Comparison of ENCODE assay signal across 35 mouse cellular contexts in genomic region chr10:29200609-29201008, GRCm38 (mm10). TPM values are rescaled to one million over a fixed set of nuclear protein-coding genes. Genes with fewer than 3 reads are reported as not detected.
DNase-seq lines count a peak whose midpoint lies in the region; ATAC-seq lines count a peak whose summit lies in the region.
"Had no signal": no experiment of that assay in that cellular context is flagged by ENCODE, and none has a peak within 500 bp of the region (broad histone marks: within the 10 kb centered on the region; RNA-seq: fewer than 3 reads in every experiment).

No protein-coding gene starts in this region.

- H3K27ac ChIP-seq in forebrain, embryonic 15.5 days (replicated peaks): no peak overlapping the region
- H3K27ac ChIP-seq in forebrain, embryonic 14.5 days (ENCODE audit: low read depth, low read length): no peak overlapping the region
- no peak overlapping the region for H3K27ac ChIP-seq in hindbrain, embryonic 15.5 days (replicated peaks)
- no peak overlapping the region for H3K27ac ChIP-seq in hindbrain, embryonic 12.5 days
- H3K27ac ChIP-seq in neural tube, embryonic 13.5 days (replicated peaks): no peak overlapping the region
- H3K27ac ChIP-seq in neural tube, embryonic 15.5 days (replicated peaks): no peak overlapping the region
- H3K27ac ChIP-seq: forebrain, embryonic 12.5 days; heart, embryonic 13.5 days; liver, embryonic 12.5 days had no signal

- H3K4me2 ChIP-seq in forebrain, embryonic 15.5 days (replicated peaks): no peak overlapping the region
- no peak overlapping the region for H3K4me2 ChIP-seq in forebrain, embryonic 14.5 days (ENCODE audit: low read length)
- H3K4me2 ChIP-seq in hindbrain, embryonic 15.5 days: no peak overlapping the region
- H3K4me2 ChIP-seq in hindbrain, embryonic 12.5 days (replicated peaks): no peak overlapping the region
- no peak overlapping the region for H3K4me2 ChIP-seq in neural tube, embryonic 13.5 days
- H3K4me2 ChIP-seq in neural tube, embryonic 15.5 days: no peak overlapping the region
- H3K4me2 ChIP-seq: forebrain, embryonic 12.5 days; heart, embryonic 13.5 days; liver, embryonic 12.5 days had no signal

- H3K9me3 ChIP-seq in forebrain, embryonic 15.5 days: no peaks in the 10 kb centered on the region
- peaks cover 4% of the 10 kb centered on the region; the same call in 1 of the 2 replicates for H3K9me3 ChIP-seq in forebrain, embryonic 14.5 days (replicated peaks; ENCODE audit: control insufficient read depth, low read length)
- no peaks in the 10 kb centered on the region for H3K9me3 ChIP-seq in hindbrain, embryonic 15.5 days
- H3K9me3 ChIP-seq in hindbrain, embryonic 12.5 days (replicated peaks): no peaks in the 10 kb centered on the region; the same call in 1 of the 2 replicates
- no peaks in the 10 kb centered on the region; the same call in 1 of the 2 replicates for H3K9me3 ChIP-seq in neural tube, embryonic 13.5 days
- no peaks in the 10 kb centered on the region for H3K9me3 ChIP-seq in neural tube, embryonic 15.5 days (replicated peaks)
- H3K9me3 ChIP-seq: heart, embryonic 13.5 days had no signal

- H3K4me1 ChIP-seq in forebrain, embryonic 15.5 days: no peaks in the 10 kb centered on the region
- no peaks in the 10 kb centered on the region for H3K4me1 ChIP-seq in forebrain, embryonic 14.5 days (ENCODE audit: control insufficient read depth, insufficient read depth, low read length)
- no peaks in the 10 kb centered on the region for H3K4me1 ChIP-seq in hindbrain, embryonic 15.5 days (replicated peaks)
- no peaks in the 10 kb centered on the region for H3K4me1 ChIP-seq in hindbrain, embryonic 12.5 days
- H3K4me1 ChIP-seq in neural tube, embryonic 13.5 days (replicated peaks): no peaks in the 10 kb centered on the region
- H3K4me1 ChIP-seq in neural tube, embryonic 15.5 days: no peaks in the 10 kb centered on the region
- H3K4me1 ChIP-seq: forebrain, embryonic 12.5 days; heart, embryonic 13.5 days; liver, embryonic 12.5 days had no signal

- DNase-seq in forebrain, embryonic 14.5 days (ENCODE audit: low spot score): no peak
- DNase-seq in adrenal gland, adult 18-20 months (ENCODE audit: low spot score in 2 of 2): no peak
- DNase-seq: adrenal gland, adult 8-10 months; cerebellum, adult 2 months; cerebellum, postnatal 14 days; gastrocnemius, postnatal 10 days; heart, postnatal 10 days; kidney, adult 8-10 months; kidney, postnatal 10 days; layer of hippocampus, postnatal 36 days; left cerebral cortex, postnatal 4 days; liver, postnatal 0 days; lung, postnatal 36 days; retina, postnatal 1 day; right cerebral cortex, postnatal 14 days had no signal

- no peak overlapping the region for H3K9ac ChIP-seq in forebrain, embryonic 15.5 days (replicated peaks)
- H3K9ac ChIP-seq in forebrain, embryonic 14.5 days (ENCODE audit: low read length): no peak overlapping the region
- H3K9ac ChIP-seq in hindbrain, embryonic 15.5 days: no peak overlapping the region
- H3K9ac ChIP-seq in hindbrain, embryonic 12.5 days: no peak overlapping the region
- no peak overlapping the region for H3K9ac ChIP-seq in neural tube, embryonic 13.5 days
- no peak overlapping the region for H3K9ac ChIP-seq in neural tube, embryonic 15.5 days (replicated peaks)
- H3K9ac ChIP-seq: forebrain, embryonic 12.5 days; heart, embryonic 13.5 days; liver, embryonic 12.5 days; liver, postnatal 0 days had no signal

- H3K36me3 ChIP-seq in forebrain, embryonic 15.5 days: peaks cover 65% of the 10 kb centered on the region
- peaks cover 70% of the 10 kb centered on the region for H3K36me3 ChIP-seq in forebrain, embryonic 14.5 days (ENCODE audit: control insufficient read depth, insufficient read depth, low read length)
- peaks cover 48% of the 10 kb centered on the region for H3K36me3 ChIP-seq in hindbrain, embryonic 15.5 days
- peaks cover 52% of the 10 kb centered on the region for H3K36me3 ChIP-seq in hindbrain, embryonic 12.5 days
- peaks cover 69% of the 10 kb centered on the region for H3K36me3 ChIP-seq in neural tube, embryonic 13.5 days
- peaks cover 51% of the 10 kb centered on the region for H3K36me3 ChIP-seq in neural tube, embryonic 15.5 days
- H3K36me3 ChIP-seq: heart, embryonic 13.5 days; liver, embryonic 12.5 days had no signal

- 92% methylated on average over 1 of the region's 1 CpGs for WGBS in forebrain, embryonic 15.5 days
- 100% methylated on average over 1 of the region's 1 CpGs for WGBS in forebrain, embryonic 14.5 days
- WGBS in hindbrain, embryonic 15.5 days: 100% methylated on average over 1 of the region's 1 CpGs
- 96% methylated on average over 1 of the region's 1 CpGs for WGBS in hindbrain, embryonic 12.5 days
- WGBS in neural tube, embryonic 13.5 days: 94% methylated on average over 1 of the region's 1 CpGs
- 89% methylated on average over 1 of the region's 1 CpGs for WGBS in neural tube, embryonic 15.5 days

- ATAC-seq in forebrain, embryonic 15.5 days (replicated peaks): peak; percentile 44; the same call in 1 of the 2 replicates
- ATAC-seq in forebrain, embryonic 14.5 days: no peak
- peak; percentile 66; the same call in 1 of the 2 replicates for ATAC-seq in hindbrain, embryonic 15.5 days (ENCODE audit: low FRiP score, low read depth)
- ATAC-seq in hindbrain, embryonic 12.5 days (ENCODE audit: low FRiP score): no peak
- peak; percentile 32; the same call in 1 of the 2 replicates for ATAC-seq in neural tube, embryonic 13.5 days (ENCODE audit: low read depth)
- no peak for ATAC-seq in neural tube, embryonic 15.5 days (ENCODE audit: low FRiP score)
- ATAC-seq: activated CD4-positive, CD25-positive, alpha-beta regulatory T cell, adult 4 months; intestine, embryonic 16.5 days; liver, embryonic 12.5 days; liver, postnatal 0 days had no signal

- H3K4me3 ChIP-seq in forebrain, embryonic 15.5 days: no peak overlapping the region
- H3K4me3 ChIP-seq in forebrain, embryonic 14.5 days (ENCODE audit: low read depth, low read length): no peak overlapping the region
- H3K4me3 ChIP-seq in hindbrain, embryonic 15.5 days: no peak overlapping the region
- no peak overlapping the region for H3K4me3 ChIP-seq in hindbrain, embryonic 12.5 days
- H3K4me3 ChIP-seq in neural tube, embryonic 13.5 days: no peak overlapping the region
- H3K4me3 ChIP-seq in neural tube, embryonic 15.5 days (replicated peaks): no peak overlapping the region
- H3K4me3 ChIP-seq: erythroblast, embryonic 14.5 days; forebrain, embryonic 12.5 days; heart, embryonic 13.5 days; liver, embryonic 12.5 days had no signal

- no peaks in the 10 kb centered on the region for H3K27me3 ChIP-seq in forebrain, embryonic 15.5 days
- no peaks in the 10 kb centered on the region for H3K27me3 ChIP-seq in forebrain, embryonic 14.5 days (replicated peaks; ENCODE audit: control insufficient read depth, insufficient read depth, low read length)
- no peaks in the 10 kb centered on the region for H3K27me3 ChIP-seq in hindbrain, embryonic 15.5 days
- no peaks in the 10 kb centered on the region for H3K27me3 ChIP-seq in hindbrain, embryonic 12.5 days
- H3K27me3 ChIP-seq in neural tube, embryonic 13.5 days: no peaks in the 10 kb centered on the region
- H3K27me3 ChIP-seq in neural tube, embryonic 15.5 days (replicated peaks): no peaks in the 10 kb centered on the region
- H3K27me3 ChIP-seq: CH12.LX; forebrain, embryonic 12.5 days; heart, embryonic 13.5 days; liver, embryonic 12.5 days had no signal

RNA-seq across cellular contexts. Expression of gene Gm49353, which starts 1.9 kb away (rescaled TPM):
- polyA plus RNA-seq in forebrain, embryonic 15.5 days (2015; fragmentation: Nextera tagmentation; extraction: Ambion mirVana): 20.1 and 22.3 TPM in 2 replicates
- 8.3 and 14.9 TPM in 2 replicates for polyA plus RNA-seq in forebrain, embryonic 14.5 days (2014; fragmentation: Nextera tagmentation; extraction: Ambion mirVana)
- 9.9 and 11.6 TPM in 2 replicates for polyA plus RNA-seq in hindbrain, embryonic 15.5 days (2015; fragmentation: Nextera tagmentation; extraction: Ambion mirVana)
- 5.2 and 6.7 TPM in 2 replicates for polyA plus RNA-seq in hindbrain, embryonic 12.5 days (2016; fragmentation: Nextera tagmentation; extraction: Ambion mirVana)
- 13.0 and 14.8 TPM in 2 replicates for polyA plus RNA-seq in neural tube, embryonic 13.5 days (2015; fragmentation: Nextera tagmentation; extraction: Ambion mirVana)
- 6.1 and 8.5 TPM in 2 replicates for polyA plus RNA-seq in neural tube, embryonic 15.5 days (2015; fragmentation: Nextera tagmentation; extraction: Ambion mirVana)
- total RNA-seq in adrenal gland, adult 18-20 months (2021): 1 to 10 TPM; 2.5 to 3.8 TPM
- total RNA-seq: CH12.LX; heart, adult 8-10 months; heart, postnatal 10 days; hematopoietic stem cell, adult 5-6 weeks; megakaryocyte-erythroid progenitor cell, adult 5-6 weeks had no signal
- polyA plus RNA-seq: activated CD4-positive, CD25-positive, alpha-beta regulatory T cell, adult 4 months; erythroblast, embryonic 14.5 days; gonadal fat pad, adult 2 months; heart, embryonic 13.5 days; large intestine, adult 2 months; limb, embryonic 14.5 days; liver, embryonic 12.5 days; liver, postnatal 0 days; lung, embryonic 16.5 days; small intestine, adult 2 months had no signal

RNA-seq across cellular contexts. Expression of gene 9330159F19Rik, which starts 10.8 kb away (rescaled TPM):
- polyA plus RNA-seq in forebrain, embryonic 15.5 days (2015; fragmentation: Nextera tagmentation; extraction: Ambion mirVana): 39.5 and 40.0 TPM in 2 replicates
- 27.7 and 37.4 TPM in 2 replicates for polyA plus RNA-seq in forebrain, embryonic 14.5 days (2014; fragmentation: Nextera tagmentation; extraction: Ambion mirVana)
- 27.6 and 28.9 TPM in 2 replicates for polyA plus RNA-seq in hindbrain, embryonic 15.5 days (2015; fragmentation: Nextera tagmentation; extraction: Ambion mirVana)
- polyA plus RNA-seq in hindbrain, embryonic 12.5 days (2016; fragmentation: Nextera tagmentation; extraction: Ambion mirVana): 13.5 TPM in 2 replicates
- polyA plus RNA-seq in neural tube, embryonic 13.5 days (2015; fragmentation: Nextera tagmentation; extraction: Ambion mirVana): 24.5 and 26.1 TPM in 2 replicates
- polyA plus RNA-seq in neural tube, embryonic 15.5 days (2015; fragmentation: Nextera tagmentation; extraction: Ambion mirVana): 21.4 and 26.9 TPM in 2 replicates
- total RNA-seq in adrenal gland, adult 18-20 months (2021): 1 to 10 TPM; 5.7 to 9.2 TPM
- total RNA-seq: hematopoietic stem cell, adult 5-6 weeks; megakaryocyte-erythroid progenitor cell, adult 5-6 weeks had no signal
- polyA plus RNA-seq: erythroblast, embryonic 14.5 days; liver, postnatal 0 days had no signal

RNA-seq across cellular contexts. Expression of gene Soga3, which starts 57.0 kb away (rescaled TPM):
- polyA plus RNA-seq in forebrain, embryonic 15.5 days (2015; fragmentation: Nextera tagmentation; extraction: Ambion mirVana): 104 and 116 TPM in 2 replicates
- polyA plus RNA-seq in forebrain, embryonic 14.5 days (2014; fragmentation: Nextera tagmentation; extraction: Ambion mirVana): 47.0 and 74.8 TPM in 2 replicates
- 108 and 113 TPM in 2 replicates for polyA plus RNA-seq in hindbrain, embryonic 15.5 days (2015; fragmentation: Nextera tagmentation; extraction: Ambion mirVana)
- 72.8 and 90.4 TPM in 2 replicates for polyA plus RNA-seq in hindbrain, embryonic 12.5 days (2016; fragmentation: Nextera tagmentation; extraction: Ambion mirVana)
- polyA plus RNA-seq in neural tube, embryonic 13.5 days (2015; fragmentation: Nextera tagmentation; extraction: Ambion mirVana): 91.9 and 109 TPM in 2 replicates
- 107 and 125 TPM in 2 replicates for polyA plus RNA-seq in neural tube, embryonic 15.5 days (2015; fragmentation: Nextera tagmentation; extraction: Ambion mirVana)
- total RNA-seq in adrenal gland, adult 18-20 months (2021): 1 to 10 TPM; 9.5 to 9.7 TPM
- total RNA-seq: CH12.LX; heart, postnatal 10 days; hematopoietic stem cell, adult 5-6 weeks; megakaryocyte-erythroid progenitor cell, adult 5-6 weeks had no signal
- polyA plus RNA-seq: activated CD4-positive, CD25-positive, alpha-beta regulatory T cell, adult 4 months; erythroblast, embryonic 14.5 days; liver, postnatal 0 days had no signal

Comparison
In these comparisons a context has a peak if more than half of its experiments do, and no peak if none do; other contexts are left out.
1. ATAC-seq: peak in forebrain, embryonic 15.5 days (single experiment), hindbrain, embryonic 15.5 days (single experiment) and neural tube, embryonic 13.5 days (single experiment); none in forebrain, embryonic 14.5 days (single experiment), hindbrain, embryonic 12.5 days (single experiment) and neural tube, embryonic 15.5 days (single experiment).